Mouse (Mus musculus) heart, postnatal 0 days (tissue): ENCODE results near the gene Il34.

ENCODE experiments used
- CTCF ChIP-seq: IDR thresholded peaks from 2 replicates; pipeline ENCODE4 v1.5.1; 2016; ENCODE audit warnings: antibody characterized with exemption, control low read depth, low read depth
- EP300 ChIP-seq: IDR thresholded peaks from 2 replicates; pipeline ENCODE4 v1.6.1; 2016; ENCODE audit warnings: antibody characterized with exemption, low read depth

- no peak for TF ChIP-seq CTCF
- no peak for TF ChIP-seq EP300
These were observed 37.5 kb upstream of the Il34 start for GRCm38 (mm10) chr8:110843207-110843606.
